Mouse (Mus musculus) heart, postnatal 36 days (tissue): ENCODE measurements around the gene Map1s. TPM values are rescaled to one million over a fixed set of nuclear protein-coding genes. Genes with fewer than 3 reads are reported as not detected.

ENCODE experiments used
- DNase-seq, 2 experiments: peaks; one replicate each; pipeline ENCODE4 v3.0.0; 2021 to 2022
- intact Hi-C: fragments of 180-260 bp; cut with DNase I; formaldehyde crosslinking; loops from one replicate; pipeline ENCODE4 v1.15.1; 2025
- total RNA-seq, 2 experiments: library from RNA; stranded (reverse); gene quantifications; 2 replicates each; pipeline ENCODE4 v1.2.3; 2021

The Map1s gene
- 10 to 100 TPM; 18.1 to 20.3 TPM for total RNA-seq

DNA sequence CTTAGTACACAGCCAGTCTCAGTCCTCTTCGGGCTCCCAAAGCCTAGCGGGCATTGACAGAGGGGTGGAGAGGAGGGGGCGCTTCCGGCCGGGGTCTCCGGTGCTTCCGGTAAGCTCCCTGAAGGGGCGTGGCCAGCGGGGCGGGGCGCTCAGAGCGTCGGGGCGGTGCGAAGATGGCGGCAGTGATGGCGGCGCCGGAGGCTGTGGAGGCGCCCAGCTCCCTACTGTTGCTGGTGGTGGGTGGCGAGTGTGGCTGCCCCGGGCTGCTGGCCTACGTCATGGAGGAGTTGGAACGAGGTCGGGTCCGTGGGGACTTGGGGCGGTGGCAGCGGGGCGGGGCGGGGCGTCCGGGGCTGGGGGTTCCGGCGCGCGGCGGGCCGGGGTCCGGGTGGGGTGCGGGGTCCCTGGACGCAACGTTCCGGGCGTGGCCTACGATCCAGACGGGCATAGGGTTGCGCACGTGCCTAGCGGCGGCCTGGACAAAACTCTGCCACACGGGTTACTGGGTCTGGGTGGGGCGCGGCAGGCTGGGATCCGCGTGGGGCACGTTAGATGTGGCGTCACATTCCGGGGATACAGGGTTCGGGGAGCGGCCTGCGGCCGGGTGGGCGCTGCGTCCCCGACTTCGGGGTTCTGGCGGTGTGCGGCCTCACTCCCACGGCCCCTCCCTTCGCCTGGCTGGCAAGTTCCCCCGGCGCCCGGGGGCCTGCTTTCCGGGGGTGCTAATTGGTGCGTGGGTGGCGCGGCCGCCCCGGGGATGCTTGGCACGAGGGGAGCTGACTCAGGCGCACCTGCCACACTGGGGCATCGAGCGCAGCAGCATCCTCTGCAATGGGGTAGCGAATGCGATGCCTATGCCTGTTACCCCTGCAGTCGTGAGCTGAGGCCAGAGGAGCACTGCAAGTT is at the start of gene Map1s:
Gene Map1s, plus strand, starts transcription at position 102 of the 906 bp plus-strand sequence.
- peak; percentile 73 to 74 for DNase-seq
- intact Hi-C loops, result no loop called here

- intact Hi-C loops, result no loop called here
Observed at GRCm38 (mm10) chr8:70856028-70856427, 49.7 kb upstream of the Map1s start.

DNA sequence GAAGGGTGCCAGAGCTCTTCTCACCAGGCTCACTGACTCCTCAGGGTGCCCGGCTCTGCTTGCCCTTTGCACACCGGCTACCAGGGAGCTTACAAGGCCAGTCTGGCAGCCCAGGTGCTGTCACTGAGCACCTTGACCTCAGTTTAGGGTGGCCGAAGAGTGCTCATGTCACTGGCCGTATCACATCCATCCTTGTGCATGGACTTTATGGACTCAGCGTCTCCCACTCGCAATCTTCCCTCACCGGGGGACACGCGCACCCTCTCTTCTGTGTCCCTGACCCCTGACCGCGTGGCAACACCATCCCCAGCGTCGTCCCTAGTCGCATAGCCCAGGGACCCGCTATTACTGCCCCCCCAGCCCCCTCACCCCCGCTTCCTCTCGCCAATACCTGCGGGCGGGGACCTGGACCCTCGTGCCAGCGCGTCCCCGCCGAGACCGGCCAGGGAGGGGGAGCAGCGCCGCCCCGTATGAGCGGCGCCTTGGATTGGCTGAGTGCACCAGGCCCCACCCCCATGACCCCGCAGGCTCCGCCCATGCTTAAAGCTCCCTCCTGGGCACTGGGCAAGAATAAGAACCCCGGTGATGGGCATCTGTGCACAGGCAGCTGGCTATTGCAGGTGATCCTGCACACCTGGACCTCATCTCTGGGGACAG is 49.1 kb upstream of the Map1s start:
- intact Hi-C loops, result no loop called here
- peak; percentile 62 to 75 for DNase-seq

More at GRCm38 (mm10) chr8:70856028-70856427, 49.7 kb upstream of the Map1s start:
- no peak for DNase-seq

DNA sequence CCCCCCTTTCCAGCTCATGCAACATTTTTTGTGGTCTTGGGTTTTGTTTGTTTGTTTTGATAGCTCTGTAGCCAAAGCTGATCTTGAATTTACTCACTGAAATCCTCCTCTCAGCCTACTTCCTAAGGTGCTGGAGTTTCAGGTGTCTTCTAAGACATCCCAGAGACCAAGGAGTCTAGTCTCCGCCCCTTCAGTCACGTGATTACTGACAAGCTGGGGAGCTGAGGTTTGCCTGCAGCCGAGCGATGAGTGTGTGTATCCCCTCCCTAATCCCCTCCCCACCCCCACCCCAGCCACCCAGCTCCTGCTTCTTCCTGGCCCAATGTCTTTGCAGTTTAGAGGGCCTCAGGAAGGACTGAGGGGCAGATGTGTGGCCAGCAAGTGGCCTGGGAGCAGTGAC is 48.2 kb upstream of the Map1s start:
- intact Hi-C loops, result no loop called here

GRCm38 (mm10) chr8:70862824-70863641 is 42.7 kb upstream of the Map1s start, which contains the start of gene Kcnn1:
Kcnn1 (minus strand) TSS chr8:70863258.
- DNase-seq, result no peak
- intact Hi-C loops, result no loop called here

More for the DNA sequence above, 48.2 kb upstream of the Map1s start:
- DNase-seq, result no peak

- peak; percentile 36 to 37 for DNase-seq
- intact Hi-C loops, result no loop called here
Observed at GRCm38 (mm10) chr8:70863956-70864711, 41.6 kb upstream of the Map1s start.

GRCm38 (mm10) chr8:70864712-70865221 is 41.0 kb upstream of the Map1s start:
- DNase-seq, result peak; percentile 35 to 50
- intact Hi-C loops, result no loop called here

DNA sequence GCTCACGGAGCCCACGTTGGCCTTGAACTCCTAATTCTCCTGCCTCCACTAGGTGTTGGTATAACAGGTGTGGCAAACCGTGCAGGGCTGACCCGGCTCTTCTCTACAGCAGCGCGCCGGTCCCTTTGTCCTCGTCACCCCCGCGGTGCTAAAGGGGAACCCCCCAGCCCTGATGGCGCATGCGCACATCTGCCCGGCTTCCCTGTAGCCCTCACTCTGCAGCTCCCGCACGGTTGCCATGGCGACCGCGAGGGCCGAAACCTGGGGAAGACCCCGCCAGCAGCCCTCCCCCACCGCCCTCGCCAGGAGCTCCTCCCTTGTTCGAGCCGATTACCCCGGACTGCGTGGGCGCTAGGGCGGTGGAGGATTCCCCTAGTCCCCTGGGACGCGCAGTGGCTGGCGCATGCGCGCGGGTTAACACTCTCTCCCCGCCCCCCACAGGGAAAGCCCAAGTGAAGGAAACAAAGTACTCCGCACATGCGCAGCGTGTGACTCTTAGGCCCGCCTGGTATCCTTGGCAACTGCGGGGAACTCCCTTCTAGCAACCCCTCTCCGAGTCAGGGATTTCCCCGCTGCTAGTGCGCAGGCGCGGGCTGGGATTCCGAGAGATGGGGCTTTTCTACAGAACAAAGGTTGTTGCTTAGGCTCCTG is 40.3 kb upstream of the Map1s start:
- peak; percentile 97 to 100 for DNase-seq
- intact Hi-C loops, result no loop called here

DNA sequence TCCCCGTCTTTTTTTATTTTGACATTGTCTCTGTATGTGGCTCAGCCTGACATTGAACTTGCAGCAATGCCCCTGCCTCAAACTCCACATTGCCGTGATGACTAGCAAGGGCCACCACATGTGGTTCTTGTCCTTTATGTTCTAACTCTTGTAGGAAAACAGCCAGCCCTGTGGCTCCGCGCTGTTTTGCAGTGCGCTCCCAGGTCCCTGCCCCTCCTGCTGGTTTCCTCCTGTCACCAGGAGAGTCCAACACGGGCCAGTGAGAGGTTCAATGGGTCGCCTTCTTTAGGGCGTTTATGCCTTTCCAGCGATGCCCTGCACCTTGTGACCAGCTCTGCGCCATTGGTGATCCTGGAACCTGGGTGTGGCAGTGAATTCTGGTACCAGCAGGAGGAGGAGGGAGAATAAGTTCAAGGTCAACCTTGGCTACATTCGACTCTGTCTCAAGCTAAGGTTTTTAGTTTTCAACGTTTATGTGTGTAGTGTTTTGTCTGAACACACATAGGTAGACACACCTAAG is 39.7 kb upstream of the Map1s start:
- intact Hi-C loops, result loop anchor here (2.0 kb wide), 1 partner anchor 45 kb away; no protein-coding TSS in a partner anchor
- no peak for DNase-seq

- no peak for DNase-seq
- intact Hi-C loops, result loop anchor here (2.0 kb wide), 1 partner anchor 46 kb away; no protein-coding TSS in a partner anchor
Observed at GRCm38 (mm10) chr8:70866566-70866965, 39.2 kb upstream of the Map1s start.

DNA sequence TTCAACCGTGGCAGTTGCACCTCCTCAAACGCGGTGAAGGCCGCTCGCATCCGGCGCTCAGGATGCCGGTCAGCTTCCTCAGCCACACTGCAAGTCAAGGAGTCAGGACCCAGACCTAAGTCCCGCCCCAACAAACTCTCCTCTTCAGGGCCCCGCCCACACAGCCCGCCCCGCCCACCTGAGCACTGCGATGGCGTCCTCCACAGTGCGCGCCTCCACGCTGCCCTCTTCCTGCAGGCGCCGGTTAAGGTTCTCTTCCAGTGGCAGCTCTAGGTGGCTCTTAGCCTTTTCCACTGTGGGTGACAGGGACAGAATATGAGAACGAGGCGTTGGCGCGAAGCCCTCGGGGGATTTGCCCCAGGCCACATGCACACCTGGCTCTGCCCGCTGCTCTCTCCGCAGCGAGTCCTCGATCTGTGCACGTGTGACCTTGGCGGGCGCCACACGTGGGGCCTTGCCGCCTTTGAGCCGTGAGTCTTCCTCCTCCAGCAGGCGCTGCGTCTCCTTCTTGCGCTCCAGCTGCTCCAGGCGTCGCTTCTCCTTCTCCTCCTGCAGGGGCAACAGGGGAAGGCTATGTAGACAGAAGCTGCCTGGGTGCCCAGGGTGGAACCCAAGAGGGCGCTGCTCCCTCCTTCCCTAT is 37.1 kb upstream of the Map1s start:
- no peak for DNase-seq
- intact Hi-C loops, result loop anchor here (1.0 kb wide), 1 partner anchor 24 kb away; no protein-coding TSS in a partner anchor

DNA sequence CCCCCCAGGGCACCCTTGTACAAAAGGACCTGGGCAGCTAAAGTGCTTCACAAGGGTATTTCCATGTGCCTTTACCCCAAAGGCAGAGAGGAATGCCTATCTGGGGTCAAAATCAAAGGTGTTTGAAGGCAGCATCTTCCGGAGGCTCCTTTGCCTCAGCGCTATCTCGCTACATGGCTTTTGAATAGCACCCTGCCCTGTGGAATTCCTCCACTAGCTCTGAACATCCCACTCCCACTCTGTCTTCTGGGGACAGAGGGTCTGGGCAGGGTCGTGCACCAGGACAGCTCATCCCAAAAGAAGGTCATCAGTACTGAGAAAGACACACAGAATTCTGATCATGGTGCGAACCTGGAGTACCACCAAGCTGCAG is 36.5 kb upstream of the Map1s start:
- no peak for DNase-seq
- intact Hi-C loops, result loop anchor here (1.0 kb wide), 1 partner anchor 25 kb away; no protein-coding TSS in a partner anchor

GRCm38 (mm10) chr8:70869601-70870041 is 36.1 kb upstream of the Map1s start:
- peak; percentile 77 to 78 for DNase-seq
- intact Hi-C loops, result loop anchor here (1.0 kb wide), 1 partner anchor 25 kb away; no protein-coding TSS in a partner anchor

DNA sequence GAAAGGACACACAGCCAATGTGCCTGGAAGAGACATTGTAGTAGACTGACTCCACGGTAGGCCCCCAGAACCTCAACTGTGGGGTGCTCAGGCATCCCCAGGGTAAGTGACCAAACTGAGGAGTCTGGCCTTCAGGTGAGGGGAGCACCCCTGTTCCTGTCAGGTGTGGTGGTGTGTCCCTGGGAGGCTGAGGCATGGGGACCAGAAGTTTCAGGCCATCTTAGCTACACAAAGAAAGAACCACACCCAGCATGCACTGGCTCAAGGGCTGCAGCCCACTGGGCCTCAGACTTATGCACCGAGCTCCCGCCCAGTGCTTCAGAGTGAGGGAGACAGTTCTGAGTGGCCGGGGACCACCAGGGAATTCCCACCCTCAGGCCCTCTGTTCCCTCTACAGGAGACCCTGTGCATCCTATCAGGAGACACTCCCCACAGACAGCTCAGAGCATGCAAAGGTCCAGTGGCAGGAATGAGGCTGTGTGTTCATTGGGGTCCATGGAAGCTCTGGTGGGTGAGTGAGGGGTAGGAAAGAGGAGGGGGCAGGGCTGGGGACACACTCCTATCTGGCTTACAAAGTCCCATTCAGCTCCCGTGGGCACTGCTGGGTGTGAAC is 34.4 kb upstream of the Map1s start:
- no peak for DNase-seq
- intact Hi-C loops, result no loop called here

DNA sequence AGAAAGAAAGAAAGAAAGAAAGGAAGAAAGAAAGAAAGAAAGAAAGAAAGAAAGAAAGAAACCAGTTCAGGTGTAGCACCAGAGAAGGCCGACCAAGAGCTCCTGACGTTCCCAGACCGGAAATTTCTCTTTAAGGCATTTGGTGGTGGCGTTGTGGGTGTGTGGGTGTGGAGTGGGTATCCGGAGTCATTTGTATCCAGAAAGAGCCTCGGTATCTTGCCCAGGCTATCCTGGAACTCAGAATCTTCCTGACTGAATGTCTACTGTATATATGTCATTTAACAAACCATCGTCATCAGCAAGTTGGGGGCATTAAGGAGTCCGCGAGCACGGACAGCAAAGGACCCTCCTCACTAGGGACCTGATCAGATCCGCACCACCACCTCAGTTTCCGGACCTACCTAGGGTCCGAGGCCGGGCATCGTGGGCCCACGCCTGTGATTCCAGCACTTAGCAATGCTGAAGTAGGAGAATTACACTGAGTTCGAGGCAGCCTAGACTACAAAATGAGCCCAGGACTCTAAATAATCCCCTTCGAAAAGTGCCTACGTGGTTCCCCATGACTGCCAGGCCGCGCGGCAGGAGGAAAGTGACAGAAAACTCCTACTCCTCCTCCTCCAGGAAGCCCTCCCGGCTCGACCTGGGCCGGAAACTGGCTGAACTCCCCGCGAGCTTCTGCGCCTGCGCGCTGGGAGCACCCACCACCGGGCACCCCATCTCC is 32.9 kb upstream of the Map1s start:
- intact Hi-C loops, result loop anchor here (1.0 kb wide), 2 partner anchors 20 to 24 kb away; partner anchors contain the start of gene Rpl18a
- no peak for DNase-seq

DNA sequence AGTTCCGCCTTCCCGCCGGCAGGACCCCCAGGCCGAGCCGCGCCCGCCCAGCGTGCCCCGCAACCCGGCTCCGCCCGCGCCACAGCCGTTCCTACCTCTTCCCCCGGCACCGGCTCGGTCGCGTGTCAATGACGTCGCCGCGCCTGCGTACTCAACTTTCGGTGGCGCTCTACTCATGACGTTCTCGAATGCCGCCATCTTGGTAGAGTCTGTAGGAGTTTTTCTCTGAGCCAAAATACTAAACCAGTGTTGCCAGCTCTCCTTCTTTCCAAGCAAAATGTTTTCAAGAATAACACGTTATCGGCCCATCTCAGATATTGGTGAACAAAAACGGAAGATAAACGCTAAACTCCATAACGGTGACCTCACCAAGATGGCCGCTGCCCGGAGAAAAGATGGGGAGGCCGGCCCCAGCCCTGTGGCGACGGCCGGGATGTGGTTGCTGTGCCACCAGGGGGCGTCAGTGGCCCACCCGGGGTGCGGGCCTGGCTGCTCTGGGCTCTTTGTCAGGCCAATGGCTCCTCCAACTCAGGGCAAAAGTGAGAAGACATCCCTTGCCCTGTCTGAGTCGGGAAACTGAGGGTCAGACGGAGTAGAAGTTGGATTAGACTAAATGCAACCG is 32.3 kb upstream of the Map1s start, which contains the start of gene Ccdc124:
Gene Ccdc124, minus strand, starts transcription at position 572 of the 622 bp plus-strand sequence.
- intact Hi-C loops, result loop anchor here (1.0 kb wide), 2 partner anchors 20 to 24 kb away; partner anchors contain the start of gene Rpl18a
- DNase-seq, result peak; percentile 97
